Mouse (Mus musculus) liver, embryonic 14.5 days (tissue): ENCODE results near the gene Pcdh20. TPM values are rescaled to one million over a fixed set of nuclear protein-coding genes. Genes with fewer than 3 reads are reported as not detected.

Experiments used
- ATAC-seq: fragments of 200-750 bp; cut with Nextera tagmentation; 2 replicates; pipeline ENCODE4 v1.8.0; 2017; ENCODE audit warnings: moderate number of reproducible peaks, mild to moderate bottlenecking, moderate library complexity; ENCODE audit not compliant: insufficient read depth
- DNase-seq, 3 experiments: peaks; one replicate each; pipeline ENCODE4 v3.0.0-alpha.2; 2012 to 2013; ENCODE audit warnings: low read depth in 3 of 3, low spot score in 3 of 3
- H3K27ac ChIP-seq: fragments of 300-500 bp; sonication (generic); 2 replicates; pipeline ENCODE4 v1.5.1; 2014; ENCODE audit warnings: moderate library complexity, mild to moderate bottlenecking, control low read depth, inconsistent platforms
- H3K27me3 ChIP-seq: fragments of 300-500 bp; sonication (generic); 2 replicates; pipeline ENCODE4 v1.6.1; 2014; ENCODE audit warnings: mild to moderate bottlenecking, low read length, moderate library complexity; ENCODE audit not compliant: control insufficient read depth, insufficient read depth
- H3K36me3 ChIP-seq: fragments of 300-500 bp; sonication (generic); replicated peaks from 2 replicates; pipeline ENCODE4 v1.6.1; 2014; ENCODE audit warnings: low read depth; ENCODE audit not compliant: control insufficient read depth, insufficient read depth
- H3K4me1 ChIP-seq, 2 experiments: fragments of 200-500 bp in 1 of 2; fragments of 300-500 bp in 1 of 2; sonication (generic) in 1 of 2; replicated peaks; 2 replicates each; pipeline ENCODE4 v1.6.1; 2012 to 2014; ENCODE audit warnings: antibody characterized with exemption in 1 of 2, inconsistent platforms in 1 of 2, low read length in 1 of 2; ENCODE audit not compliant: control insufficient read depth in 2 of 2, insufficient read depth in 2 of 2
- H3K4me2 ChIP-seq: fragments of 300-500 bp; sonication (generic); 2 replicates; pipeline ENCODE4 v1.6.1; 2014; ENCODE audit warnings: low read depth, mild to moderate bottlenecking, control low read depth, moderate library complexity
- H3K4me3 ChIP-seq, 2 experiments: fragments of 200-500 bp in 1 of 2; fragments of 300-500 bp in 1 of 2; sonication (generic) in 1 of 2; 2 replicates each; pipeline ENCODE4 v1.5.1; 2012 to 2014; ENCODE audit warnings: low read depth in 2 of 2, low read length in 2 of 2, mild to moderate bottlenecking in 2 of 2, control low read depth in 1 of 2, inconsistent platforms in 1 of 2, moderate library complexity in 1 of 2; ENCODE audit not compliant: insufficient read depth in 1 of 2
- H3K9ac ChIP-seq: fragments of 300-500 bp; sonication (generic); replicated peaks from 2 replicates; pipeline ENCODE4 v1.6.1; 2014; ENCODE audit warnings: mild to moderate bottlenecking, control low read depth, moderate library complexity
- H3K9me3 ChIP-seq: fragments of 300-500 bp; sonication (generic); 2 replicates; pipeline ENCODE4 v1.6.1; 2016; ENCODE audit warnings: low read length, mixed read lengths; ENCODE audit not compliant: control insufficient read depth
- CTCF ChIP-seq: IDR thresholded peaks from 2 replicates; pipeline ENCODE4 v1.5.1; 2016; ENCODE audit warnings: antibody characterized with exemption, low read depth, control low read depth
- EP300 ChIP-seq: IDR thresholded peaks from 2 replicates; pipeline ENCODE4 v1.6.1; 2016; ENCODE audit warnings: antibody characterized with exemption, low read depth
- WGBS: fragments of 180-500 bp; shearing (Covaris S2); extraction: QIAGEN DNeasy Blood & Tissue Kit; methylation state at CpG from one replicate; pipeline ENCODE4 v1.1.7; 2014; ENCODE audit not compliant: insufficient replicate concordance; 5-methylcytosine and 5-hydroxymethylcytosine counted together
- polyA plus RNA-seq, 2 experiments: library from polyadenylated mRNA; depleted of rRNA in 1 of 2; stranded (reverse) in 1 of 2; unstranded in 1 of 2; fragments of >200 nt; fragmentation: Nextera tagmentation in 1 of 2; extraction: Ambion mirVana in 1 of 2; gene quantifications; 2 replicates each; pipeline versions ENCODE4 v1.2.1 to v1.2.3; 2012 to 2014

The Pcdh20 gene
- 0.02 TPM in 2 replicates for polyA plus RNA-seq (2012; rRNA removed)
- polyA plus RNA-seq (2014; fragmentation: Nextera tagmentation; extraction: Ambion mirVana): 0.09 and 0.20 TPM in 2 replicates

DNA sequence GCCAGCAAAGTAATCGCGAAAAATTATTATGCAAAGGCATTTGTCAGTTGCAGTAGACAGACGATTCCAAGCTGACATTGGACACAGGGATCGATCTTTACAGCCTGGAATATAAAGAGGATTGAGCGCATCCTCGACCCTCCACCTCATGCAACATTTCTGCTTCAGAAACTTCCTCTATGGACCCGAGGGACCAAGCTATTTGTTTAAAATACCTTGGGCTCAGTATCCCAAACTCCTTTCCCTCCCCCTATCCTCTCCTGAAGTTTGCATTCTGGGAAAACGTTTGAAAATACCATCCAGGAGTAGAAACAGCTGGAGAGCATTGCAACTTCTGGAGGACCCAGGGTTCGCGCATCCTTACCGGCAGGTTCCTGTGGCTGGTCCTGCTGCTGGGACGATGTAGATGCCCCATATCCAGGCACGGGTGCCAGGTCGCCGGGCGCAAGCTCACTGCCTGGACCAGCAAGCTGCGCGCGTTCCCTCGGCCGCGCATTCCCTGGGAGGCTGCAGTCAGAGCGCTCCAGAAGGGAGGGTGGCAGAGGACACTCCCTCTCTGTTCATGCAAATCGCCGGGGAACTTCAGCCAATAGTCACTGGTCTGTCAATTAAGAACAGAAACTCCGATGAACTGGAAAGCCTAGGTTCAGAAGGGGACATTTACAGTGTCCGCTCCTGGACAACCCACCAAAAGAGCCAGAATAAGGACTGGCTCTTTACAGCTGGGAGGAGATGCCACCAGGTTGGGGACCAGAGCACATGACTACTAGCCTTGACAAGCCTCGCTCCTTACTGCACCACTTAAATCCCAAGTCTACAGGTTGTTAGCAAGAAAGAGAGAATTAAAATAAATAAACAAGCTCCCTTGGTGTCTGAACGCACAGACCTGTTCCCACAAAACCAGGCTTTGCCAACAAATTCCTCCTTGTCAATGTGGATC, at the start of gene Pcdh20:
Pcdh20 (minus strand) TSS at position 902 of the 940 bp plus-strand sequence.
- no peak for TF ChIP-seq CTCF
- no peak for TF ChIP-seq EP300
- no peaks in the 10 kb centered on the region; the same call in 1 of the 2 replicates for H3K27me3 ChIP-seq
- H3K4me3 ChIP-seq: no peak within 1 kb of the TSS
- H3K36me3 ChIP-seq: no peaks in the 10 kb centered on the region
- H3K9me3 ChIP-seq: no peaks in the 10 kb centered on the region
- DNase-seq (no peak), ATAC-seq (no peak)
- 4% methylated on average over 29 of the region's 29 CpGs for WGBS
- no peak within 1 kb of the TSS for H3K9ac ChIP-seq
- no peak within 1 kb of the TSS for H3K27ac ChIP-seq
- peak within 1 kb of the TSS; percentile 3; the same call in 1 of the 2 replicates for H3K4me2 ChIP-seq
- H3K4me1 ChIP-seq: no peaks in the 10 kb centered on the region

DNA sequence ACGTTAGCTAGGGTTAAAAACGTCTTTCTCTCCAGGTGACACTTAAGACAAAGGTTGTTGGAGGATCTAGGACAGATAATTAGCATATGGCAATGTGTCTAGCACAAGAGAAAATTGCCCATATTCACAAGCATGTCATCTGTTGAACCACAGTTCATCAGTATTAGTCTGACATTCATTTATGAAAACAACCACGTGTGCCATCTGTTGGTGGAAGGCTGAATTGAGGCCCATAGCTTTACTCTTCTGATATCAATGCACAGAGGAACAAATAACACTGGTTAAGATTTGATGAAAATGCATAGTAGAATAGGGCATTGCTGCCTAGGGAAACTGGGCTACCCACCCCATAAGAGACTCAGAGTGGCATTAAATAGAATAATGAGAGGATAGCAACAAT, 8.7 kb upstream of the Pcdh20 start:
- Histone ChIP-seq H3K4me3 (no peak overlapping the region), H3K9ac (no peak overlapping the region), H3K4me1 (no peaks in the 10 kb centered on the region), H3K4me2 (no peak overlapping the region), H3K36me3 (no peaks in the 10 kb centered on the region), H3K27ac (no peak overlapping the region), H3K27me3 (no peaks in the 10 kb centered on the region), H3K9me3 (no peaks in the 10 kb centered on the region)
- no peak for ATAC-seq
- no peak for DNase-seq
- WGBS: 29% methylated on average over 3 of the region's 3 CpGs
- no peak for TF ChIP-seq EP300
- no peak for TF ChIP-seq CTCF

DNA sequence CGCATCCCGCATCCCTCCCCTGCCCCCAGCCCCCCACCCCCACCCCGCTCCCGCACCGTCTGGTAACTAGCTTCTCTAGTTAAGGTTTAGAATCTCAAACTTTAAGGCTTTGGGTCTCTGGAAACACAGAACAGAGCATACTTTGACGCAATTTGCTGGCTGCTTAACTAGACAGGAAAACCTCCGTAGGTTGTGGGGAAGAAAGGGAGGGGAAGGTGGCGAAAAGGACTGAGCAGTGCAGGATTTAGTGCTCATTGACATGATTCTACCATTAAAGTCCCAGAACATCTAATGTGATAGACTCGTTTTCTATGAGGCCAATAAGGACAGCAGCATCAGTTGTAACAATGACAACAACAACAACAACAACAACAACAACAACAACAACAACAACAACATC, 1.2 kb downstream of the Pcdh20 start:
- Histone ChIP-seq H3K9ac (no peak overlapping the region), H3K4me3 (no peak overlapping the region), H3K27ac (no peak overlapping the region), H3K27me3 (no peaks in the 10 kb centered on the region; the same call in 1 of the 2 replicates), H3K4me2 (no peak overlapping the region), H3K9me3 (no peaks in the 10 kb centered on the region), H3K36me3 (no peaks in the 10 kb centered on the region), H3K4me1 (no peaks in the 10 kb centered on the region)
- DNase-seq (no peak), ATAC-seq (no peak)
- 5% methylated on average over 9 of the region's 9 CpGs for WGBS
- TF ChIP-seq CTCF: no peak
- no peak for TF ChIP-seq EP300

DNA sequence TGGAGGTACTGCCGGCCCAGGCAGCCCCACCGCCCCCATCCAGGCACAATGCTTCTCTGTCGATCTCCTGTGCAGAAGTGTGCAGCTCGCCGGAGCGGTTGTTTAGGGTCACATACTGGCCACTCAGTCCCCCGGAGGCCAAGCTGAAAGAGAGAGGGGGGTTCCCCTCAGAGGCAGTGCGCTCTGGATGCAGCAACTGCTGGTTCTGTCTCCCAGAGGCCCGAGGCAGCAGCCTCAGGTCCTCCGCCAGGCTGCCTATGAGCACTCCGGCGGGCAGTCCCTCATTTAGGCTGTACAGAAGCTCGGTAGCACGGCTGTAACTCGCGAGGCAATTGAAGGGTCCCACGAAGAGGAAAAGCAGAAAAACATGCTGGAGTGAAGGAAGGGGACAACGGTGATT, 1.8 kb downstream of the Pcdh20 start:
- peak overlapping the region; percentile 24; the same call in 1 of the 2 replicates for H3K4me2 ChIP-seq
- no peaks in the 10 kb centered on the region for H3K4me1 ChIP-seq
- H3K9me3 ChIP-seq: no peaks in the 10 kb centered on the region
- no peak overlapping the region for H3K27ac ChIP-seq
- ATAC-seq (no peak), DNase-seq (no peak)
- WGBS: 4% methylated on average over 18 of the region's 18 CpGs
- H3K9ac ChIP-seq: no peak overlapping the region
- H3K27me3 ChIP-seq: no peaks in the 10 kb centered on the region; the same call in 1 of the 2 replicates
- no peak for TF ChIP-seq CTCF
- TF ChIP-seq EP300: no peak
- no peak overlapping the region for H3K4me3 ChIP-seq
- no peaks in the 10 kb centered on the region for H3K36me3 ChIP-seq

DNA sequence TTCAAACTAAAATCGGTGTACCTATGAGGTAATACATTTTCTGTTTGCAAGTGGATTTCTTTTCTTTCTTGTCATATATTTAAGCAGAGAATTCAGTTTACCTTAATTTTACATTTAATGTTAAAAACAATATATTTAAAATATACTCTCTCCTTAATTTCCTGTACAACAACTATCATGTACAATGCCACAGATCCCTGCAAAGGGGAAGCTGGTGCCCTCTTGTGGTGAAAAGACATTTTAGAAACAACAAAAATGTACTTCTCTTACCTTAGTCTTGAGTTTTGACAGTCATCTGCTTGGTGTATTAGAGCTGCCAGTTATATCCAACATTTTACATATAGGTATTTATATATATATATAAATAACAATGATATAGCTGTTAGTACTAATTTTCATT, 4.8 kb downstream of the Pcdh20 start:
- TF ChIP-seq CTCF (no peak; the same call in 1 of the 2 replicates), EP300 (no peak)
- no peak overlapping the region for H3K27ac ChIP-seq
- DNase-seq: no peak
- WGBS: 59% methylated on average over 1 of the region's 1 CpGs
- H3K9ac ChIP-seq: no peak overlapping the region
- no peaks in the 10 kb centered on the region for H3K4me1 ChIP-seq
- H3K4me2 ChIP-seq: no peak overlapping the region
- no peak overlapping the region for H3K4me3 ChIP-seq
- no peak for ATAC-seq
- no peaks in the 10 kb centered on the region for H3K36me3 ChIP-seq
- H3K9me3 ChIP-seq: no peaks in the 10 kb centered on the region
- no peaks in the 10 kb centered on the region; the same call in 1 of the 2 replicates for H3K27me3 ChIP-seq
